Mouse (Mus musculus) central nervous system, embryonic 18 days (tissue): ENCODE data around the gene Aff1. TPM values are rescaled to one million over a fixed set of nuclear protein-coding genes. Genes with fewer than 3 reads are reported as not detected.

Source experiments
- polyA plus RNA-seq: library from polyadenylated mRNA; depleted of rRNA; stranded (reverse); fragments of >200 nt; gene quantifications from 2 replicates; pipeline ENCODE4 v1.2.3, GENCODE M21; 2012; rRNA removed

Aff1 gene
- 1.2 and 1.3 TPM in 2 replicates for polyA plus RNA-seq

GRCm38 (mm10) chr5:103691624-103692530, at the start of gene Aff1:
Gene Aff1 (plus strand): TSS chr5:103692374.

GRCm38 (mm10) chr5:103655346-103656118, 36.6 kb upstream of the Aff1 start, which contains the start of gene 1700016H13Rik:
Gene 1700016H13Rik (minus strand): TSS chr5:103656010.

Other genes with a start within 250 kb of the Aff1 start
- gene Slc10a6, start 63.0 kb upstream of the Aff1 start, polyA plus RNA-seq = 0.21 and 1.8 TPM in 2 replicates
- gene 1700016H13Rik, start 36.4 kb upstream of the Aff1 start, polyA plus RNA-seq = 0.32 and 0.43 TPM in 2 replicates
- gene Klhl8, start 218.9 kb downstream of the Aff1 start, polyA plus RNA-seq = 46.2 and 47.2 TPM in 2 replicates